Mouse (Mus musculus) gastrocnemius, postnatal 10 days (tissue): ENCODE results near the gene Naa38. TPM values are rescaled to one million over a fixed set of nuclear protein-coding genes. Genes with fewer than 3 reads are reported as not detected.

Source experiments
- DNase-seq: peaks from one replicate; pipeline ENCODE4 v3.0.0; 2021; ENCODE audit warnings: mixed read lengths
- long read RNA-seq, 2 experiments: library from polyadenylated mRNA; stranded (forward); transcript quantifications; one replicate each; pipeline ENCODE4 v2.0.0; 2021
- total RNA-seq, 2 experiments: library from RNA; stranded (reverse); gene quantifications; 2 replicates each; pipeline ENCODE4 v1.2.3; 2021

The Naa38 gene
- 10 to 100 TPM; 83.8 to 94.5 TPM for total RNA-seq
- long read RNA-seq, experiment 1, transcript Naa38-204 (3 exons, 671 nt), result major isoform, 20 of 22 reads
- long read RNA-seq, experiment 1, partial matches to known transcripts, result 0 of 22 reads
- long read RNA-seq, experiment 1, other reads (novel, unspliced or antisense), result 0 of 22 reads
- long read RNA-seq, experiment 2, transcript Naa38-204 (3 exons, 671 nt), result major isoform, 10 of 12 reads
- long read RNA-seq, experiment 2, partial matches to known transcripts, result 0 of 12 reads
- long read RNA-seq, experiment 2, other reads (novel, unspliced or antisense), result 1 of 12 reads

DNA sequence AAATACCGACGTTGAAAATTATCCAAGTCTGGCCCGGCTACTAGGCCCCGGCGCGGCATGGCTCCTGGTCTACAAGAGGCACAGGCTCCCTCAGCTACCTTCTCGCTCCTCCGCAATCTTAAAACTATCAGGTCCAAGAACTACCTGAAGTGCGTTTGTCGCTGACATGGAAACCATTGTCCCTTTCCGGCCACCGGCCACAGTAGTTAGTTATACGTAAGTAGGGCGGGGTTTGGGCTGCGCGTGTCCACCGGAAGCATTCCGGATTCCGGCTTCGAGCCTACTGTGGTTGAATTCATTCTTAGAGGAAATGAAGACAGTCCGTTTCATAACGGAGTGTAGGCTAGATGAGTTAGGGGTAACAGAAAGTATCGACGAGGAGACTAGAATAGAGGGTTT is at the start of gene Naa38, which contains the start of gene Cyb5d1:
Naa38 (plus strand) TSS at position 253 of the 399 bp plus-strand sequence.
Cyb5d1 (minus strand) TSS at position 397 of the 399 bp plus-strand sequence.
- peak; percentile 83 for DNase-seq

DNA sequence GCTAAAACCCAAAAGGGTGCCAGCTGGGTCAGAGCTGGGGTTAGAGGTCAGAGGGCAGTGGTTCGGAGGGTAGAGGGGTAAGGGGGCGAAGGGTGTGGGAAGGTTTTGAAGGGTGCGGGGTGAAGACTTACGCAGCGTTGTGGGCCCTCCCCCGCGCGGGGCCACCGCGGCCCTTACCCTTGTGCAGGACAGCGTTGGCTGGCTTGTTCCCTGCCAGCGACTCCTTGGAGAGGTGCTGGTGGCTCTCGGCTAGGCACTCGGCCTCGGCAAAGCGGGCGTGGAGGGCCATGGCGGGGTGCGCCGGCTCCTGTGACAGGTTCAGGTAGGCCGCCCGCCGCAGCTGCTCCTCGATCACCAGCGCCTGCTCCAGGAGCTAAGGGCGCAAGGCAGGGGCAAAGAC is 48.8 kb upstream of the Naa38 start:
- no peak for DNase-seq

- DNase-seq, result no peak
Measured at GRCm38 (mm10) chr11:69356544-69356943, 38.7 kb upstream of the Naa38 start.

GRCm38 (mm10) chr11:69357690-69358089 is 37.6 kb upstream of the Naa38 start:
- no peak for DNase-seq

GRCm38 (mm10) chr11:69362021-69362420 is 33.3 kb upstream of the Naa38 start:
- no peak for DNase-seq

- DNase-seq, result no peak
Measured at GRCm38 (mm10) chr11:69362479-69362878, 32.8 kb upstream of the Naa38 start.

DNA sequence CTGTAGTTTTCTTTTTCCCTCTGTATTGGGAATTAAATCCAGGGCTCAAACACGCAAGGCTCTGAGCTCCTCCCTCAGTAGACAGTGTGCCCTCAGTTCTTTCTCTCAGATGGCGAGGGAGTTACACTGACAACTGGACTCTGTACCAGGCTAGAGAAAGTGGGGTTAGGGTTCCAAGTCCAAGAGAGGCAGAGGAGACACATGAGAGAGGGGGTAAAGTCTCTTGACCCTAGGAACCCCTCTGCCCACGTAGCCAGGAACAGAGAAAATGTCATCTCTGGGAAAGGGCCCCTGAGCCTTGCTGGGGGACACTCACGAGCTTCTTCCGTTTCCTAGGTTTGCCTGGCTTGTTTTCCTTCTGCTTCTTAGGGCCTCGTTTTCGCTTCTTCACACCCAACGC is 30.9 kb upstream of the Naa38 start:
- DNase-seq, result no peak

GRCm38 (mm10) chr11:69364910-69365309 is 30.4 kb upstream of the Naa38 start:
- peak; percentile 99 for DNase-seq

GRCm38 (mm10) chr11:69365722-69366121 is 29.6 kb upstream of the Naa38 start:
- peak; percentile 41 for DNase-seq

DNA sequence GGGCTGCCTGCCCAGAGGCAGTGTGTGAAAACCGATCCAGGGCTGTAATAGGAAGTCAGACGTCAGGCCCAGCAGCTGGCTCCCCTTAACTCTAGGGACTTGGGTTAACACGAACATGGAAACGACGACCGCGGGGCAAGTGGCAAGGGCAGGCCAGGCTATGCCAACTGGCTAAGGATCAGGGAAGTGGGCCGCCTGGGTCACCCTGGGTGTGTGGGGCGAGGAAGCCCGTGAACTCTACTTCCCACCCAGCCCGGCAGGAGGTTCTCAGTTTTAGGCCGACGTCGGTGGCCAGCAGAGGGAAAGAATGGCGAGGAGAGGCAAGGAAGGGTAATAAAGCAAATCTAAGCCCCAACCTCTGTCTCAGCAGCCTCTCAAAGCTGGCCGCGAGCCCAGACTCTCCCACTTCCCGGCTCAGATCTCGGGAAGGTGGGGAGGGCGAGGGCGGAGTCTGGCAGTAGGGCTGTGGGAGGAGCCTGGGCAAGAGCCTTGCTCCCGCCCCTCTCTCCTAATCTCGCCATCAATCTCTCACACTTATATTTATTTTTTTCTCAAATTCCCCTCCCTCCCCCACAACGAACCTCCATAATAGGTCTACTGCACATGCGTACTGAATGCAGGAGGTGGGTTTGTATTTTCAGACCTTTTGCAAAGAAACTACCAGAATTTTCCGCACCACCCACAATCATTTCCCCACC is 29.0 kb upstream of the Naa38 start:
- peak; percentile 96 for DNase-seq

- DNase-seq, result no peak
Measured at GRCm38 (mm10) chr11:69366855-69367615, 28.3 kb upstream of the Naa38 start.

GRCm38 (mm10) chr11:69367616-69368355 is 27.5 kb upstream of the Naa38 start:
- DNase-seq, result no peak

DNA sequence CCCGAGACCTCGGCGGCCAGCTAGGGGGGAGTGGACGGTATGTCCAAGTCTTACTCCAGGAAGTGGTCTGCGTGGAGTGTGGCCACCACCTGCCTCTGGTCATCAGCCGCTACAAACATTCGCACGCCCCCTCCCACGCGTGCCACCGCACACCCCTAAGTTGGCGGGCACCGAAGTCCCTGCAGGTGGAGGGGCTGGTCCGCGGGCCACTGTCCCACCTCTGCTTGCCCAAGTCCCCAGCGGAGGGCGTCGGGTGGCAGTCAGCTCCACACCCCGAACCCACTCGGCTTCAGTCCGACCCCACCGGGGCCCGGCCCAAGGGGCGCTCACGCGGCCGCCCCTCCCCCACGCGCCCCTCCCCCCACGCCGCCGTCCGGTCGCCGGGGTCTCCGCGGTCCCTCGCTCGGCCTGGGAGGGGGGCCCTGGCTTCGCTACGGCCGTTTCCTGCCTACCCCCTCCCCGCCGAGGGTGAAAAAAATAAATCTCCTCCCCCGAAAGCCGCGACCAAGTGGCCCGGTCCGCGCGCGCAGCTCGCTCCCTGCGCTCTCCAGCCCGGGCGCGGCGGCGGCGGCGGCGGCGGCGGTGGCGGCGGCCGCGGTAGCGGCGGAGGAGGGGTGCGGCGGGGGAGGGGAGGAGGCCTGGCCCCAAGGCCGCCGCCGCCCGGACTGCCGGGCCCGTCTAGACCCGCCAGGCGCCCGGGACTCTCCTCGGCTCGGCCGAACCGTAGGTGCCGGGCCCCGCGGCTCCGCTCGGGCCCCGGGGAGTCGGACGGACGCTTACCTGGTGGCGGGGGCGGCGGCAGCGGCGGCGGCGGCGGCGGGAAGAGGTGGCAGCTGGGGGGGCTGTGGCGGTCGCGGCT is 26.7 kb upstream of the Naa38 start:
- peak; percentile 46 for DNase-seq

GRCm38 (mm10) chr11:69369215-69369989 is 25.9 kb upstream of the Naa38 start, which contains the start of gene Chd3:
Gene Chd3, minus strand, starts transcription at chr11:69369406.
- no peak for DNase-seq

- DNase-seq, result no peak
Measured at GRCm38 (mm10) chr11:69369990-69370816, 25.1 kb upstream of the Naa38 start.

DNA sequence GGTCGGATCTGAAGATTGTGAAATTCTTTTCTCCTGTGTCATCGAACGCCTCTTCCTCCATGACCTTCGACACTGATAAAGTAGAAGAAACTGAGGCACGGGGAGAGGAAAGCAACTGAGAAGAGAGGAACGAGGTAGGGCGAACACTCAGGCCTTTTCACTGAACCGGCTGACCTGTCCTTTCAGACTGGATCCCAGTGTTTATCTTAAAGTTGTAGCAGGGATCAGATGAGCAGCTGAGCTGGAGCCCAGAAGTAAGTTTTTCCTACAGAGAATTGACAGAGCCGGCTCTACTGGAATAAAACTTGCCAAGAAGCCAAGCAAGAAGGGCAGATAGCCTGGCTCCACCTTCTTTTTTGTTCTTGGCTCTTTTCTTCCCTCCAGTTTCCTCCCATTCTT is 24.5 kb upstream of the Naa38 start:
- no peak for DNase-seq

DNA sequence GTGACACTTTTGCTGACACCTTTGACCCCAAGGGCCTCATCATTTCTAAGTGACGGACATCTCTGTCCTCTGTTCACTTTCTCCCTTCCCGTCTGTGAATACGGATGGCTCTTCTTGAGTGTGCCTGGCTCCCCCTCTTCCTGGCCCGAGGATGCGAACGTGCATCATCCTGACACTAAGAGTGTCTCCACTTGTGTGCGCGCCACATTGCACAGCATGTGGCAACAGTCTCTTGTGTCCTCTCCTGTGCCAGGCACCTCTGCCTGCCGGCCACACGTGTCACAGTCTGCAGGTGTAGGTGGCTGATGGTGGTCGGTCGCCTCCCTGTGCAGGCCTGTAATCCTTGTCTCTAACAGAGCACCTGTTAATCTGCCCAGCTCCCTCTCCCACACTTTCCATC is 23.7 kb upstream of the Naa38 start:
- DNase-seq, result no peak

DNA sequence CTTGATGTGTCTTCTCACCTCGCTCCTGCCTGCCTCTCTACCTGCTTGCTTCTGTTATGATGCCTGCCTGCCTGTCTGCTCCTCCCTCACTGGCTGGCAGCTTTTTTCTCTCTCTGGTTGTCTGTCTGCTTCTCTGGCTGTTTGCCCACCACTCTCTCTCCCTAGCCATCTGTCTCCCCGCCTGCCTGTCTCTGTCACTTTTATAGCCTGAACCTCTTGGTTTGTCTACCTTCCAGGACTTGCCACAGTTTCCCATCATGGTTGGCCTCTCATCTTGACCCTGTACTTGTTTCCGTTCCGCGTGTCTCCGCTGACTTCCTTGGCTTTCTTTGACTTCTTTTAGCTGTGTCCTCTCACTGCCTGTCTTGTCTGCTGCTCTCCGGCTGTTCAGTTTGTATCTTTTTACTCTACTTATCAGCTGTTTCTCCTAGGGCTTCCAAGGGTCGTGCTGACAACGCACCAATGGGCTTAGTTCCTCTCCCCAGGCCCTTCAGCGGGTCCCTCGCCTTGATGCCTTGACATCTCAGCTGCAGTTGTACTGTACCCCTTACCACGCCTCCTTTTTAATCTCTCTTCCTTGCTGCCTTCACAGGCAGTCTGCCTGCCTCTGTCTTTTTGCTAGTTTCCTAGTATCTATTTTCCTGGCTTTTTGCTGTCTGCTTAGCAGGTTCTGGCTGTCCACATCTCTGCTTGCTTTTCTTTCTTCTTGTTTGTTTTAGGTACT is 23.1 kb upstream of the Naa38 start:
- no peak for DNase-seq

GRCm38 (mm10) chr11:69372780-69373170 is 22.5 kb upstream of the Naa38 start:
- DNase-seq, result no peak
